Mouse (Mus musculus): ENCODE measurements at regions not wholly inside any gene's neighbourhood (a gene's known extent, or its start where the extent isn't known, plus 50 kb on each side); places are given as distances from the start of the nearest gene placed in this dataset.

DNA sequence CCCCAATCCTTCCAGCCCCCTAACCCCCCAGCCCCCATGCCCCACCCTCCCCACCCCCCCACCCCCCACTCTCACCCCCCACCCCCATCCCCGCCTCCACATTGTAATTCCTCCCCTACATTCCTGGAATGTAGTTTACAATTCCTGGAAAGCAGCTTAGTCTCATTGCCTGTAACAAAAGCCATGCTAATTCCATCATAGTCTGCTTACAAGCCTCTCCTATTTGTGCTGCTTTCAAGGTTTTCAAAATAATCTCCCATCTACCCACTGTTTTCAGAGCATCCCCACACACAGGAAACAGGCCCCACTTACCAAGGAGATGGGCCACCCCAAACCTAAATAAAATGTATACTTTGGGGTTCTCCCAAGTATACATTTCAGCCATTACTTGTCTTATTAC is 105.5 kb upstream of the Zbtb20 start:
- H3K27ac ChIP-seq (ENCODE audit: insufficient read depth, low read depth, low read length), result no peak overlapping the region
- no peak overlapping the region for H3K4me3 ChIP-seq (ENCODE audit: insufficient read depth, low read length)
- H3K4me1 ChIP-seq (ENCODE audit: control insufficient read depth, insufficient read depth, low read length), result 0 out of 2 replicates have a peak, but pooled peaks cover 2% of the 10 kb centered on the region
- no peak for TF ChIP-seq CTCF (IDR thresholded peaks at IDR 0.05; ENCODE audit: low read depth, low read length)
- TF ChIP-seq POLR2A (IDR thresholded peaks at IDR 0.05; ENCODE audit: borderline replicate concordance, low read depth, low read length), result no peak

DNA sequence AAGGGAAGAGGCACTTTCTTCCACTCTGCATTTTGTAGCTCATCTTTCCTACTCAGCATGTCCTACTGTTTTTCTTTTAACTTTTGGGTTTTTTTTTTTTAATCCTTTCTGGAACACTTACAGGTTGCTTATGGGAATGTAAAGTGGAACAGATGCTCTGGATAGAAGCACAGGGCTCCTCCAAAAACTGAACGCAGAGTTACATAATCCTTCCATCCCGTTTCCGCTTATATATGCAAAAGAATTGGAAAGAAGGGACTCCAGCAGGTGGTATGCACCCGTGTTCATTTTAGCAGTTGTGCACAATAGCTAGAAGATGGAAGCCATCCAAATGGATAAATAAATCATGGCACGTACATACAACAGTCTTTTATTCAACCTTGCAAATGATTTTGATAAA is 127.0 kb upstream of the Zbtb20 start:
- TF ChIP-seq CTCF (IDR thresholded peaks at IDR 0.05; ENCODE audit: low read depth, low read length) (no peak), POLR2A (IDR thresholded peaks at IDR 0.05; ENCODE audit: borderline replicate concordance, low read depth, low read length) (no peak)
- no peaks in the 10 kb centered on the region for H3K4me1 ChIP-seq (ENCODE audit: control insufficient read depth, insufficient read depth, low read length)

DNA sequence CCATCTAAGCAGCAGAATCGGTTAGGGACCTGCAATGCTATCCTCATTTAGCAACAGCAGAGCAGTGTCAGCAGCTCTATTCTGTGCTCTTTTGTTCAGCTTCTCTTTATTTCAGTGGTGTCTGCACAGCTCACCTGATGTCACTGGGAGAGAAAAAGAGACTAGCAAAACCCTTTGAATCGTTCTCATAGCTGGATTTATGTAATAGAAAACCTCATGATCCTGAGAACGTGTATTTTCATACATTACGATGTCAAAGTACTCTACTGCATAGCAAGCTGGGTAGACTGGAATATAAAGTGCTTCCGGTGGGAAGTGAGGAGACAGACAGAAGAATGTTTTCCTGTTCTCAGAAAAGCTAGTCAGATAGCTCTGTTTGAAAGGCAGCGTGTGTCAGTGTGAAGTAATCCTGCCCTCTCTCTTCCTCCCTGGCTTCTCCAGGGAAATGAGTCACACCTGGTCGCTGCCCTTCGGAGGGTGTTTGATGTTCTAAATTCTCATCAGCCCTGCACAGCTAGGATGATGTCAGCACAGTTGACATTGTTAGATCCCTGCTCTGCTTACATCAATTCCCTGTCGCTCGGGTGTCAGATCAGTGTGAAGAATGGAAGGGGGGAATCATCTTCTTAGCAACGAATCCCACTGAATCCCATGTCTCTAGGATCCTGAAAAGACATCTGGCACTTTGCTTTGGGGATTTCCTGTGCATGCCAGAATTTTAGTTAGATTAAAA is 129.6 kb upstream of the Zbtb20 start:
- no peak for TF ChIP-seq POLR2A (IDR thresholded peaks at IDR 0.05; ENCODE audit: borderline replicate concordance, low read depth, low read length)
- TF ChIP-seq CTCF (IDR thresholded peaks at IDR 0.05; ENCODE audit: low read depth, low read length), result no peak
- Histone ChIP-seq H3K4me1 (ENCODE audit: control insufficient read depth, insufficient read depth, low read length) (no peaks in the 10 kb centered on the region), H3K4me3 (ENCODE audit: insufficient read depth, low read length) (no peak overlapping the region), H3K27ac (ENCODE audit: insufficient read depth, low read depth, low read length) (no peak overlapping the region)

More for the DNA sequence above, 127.0 kb upstream of the Zbtb20 start:
- H3K27ac ChIP-seq (ENCODE audit: insufficient read depth, low read depth, low read length), result no peak overlapping the region
- no peak overlapping the region for H3K4me3 ChIP-seq (ENCODE audit: insufficient read depth, low read length)

DNA sequence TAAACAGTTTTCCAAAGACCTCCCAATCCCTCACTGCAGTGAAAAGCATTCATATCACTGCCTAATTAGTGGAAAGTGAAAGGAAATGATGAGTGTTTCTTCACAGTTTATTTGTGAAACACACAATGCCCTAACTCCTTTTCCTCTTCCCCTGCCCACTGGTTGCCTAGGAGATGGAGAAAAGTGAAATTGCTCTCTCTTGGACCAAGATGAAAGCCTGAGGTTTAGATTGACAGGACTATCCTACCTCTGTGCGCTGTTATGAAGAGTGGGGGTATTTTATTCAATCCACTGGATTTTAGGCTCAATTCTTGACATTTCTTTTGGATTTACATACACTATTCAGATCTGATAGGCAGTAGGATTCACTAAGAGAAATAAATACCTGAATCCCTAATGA is 132.1 kb upstream of the Zbtb20 start:
- no peaks in the 10 kb centered on the region for H3K4me1 ChIP-seq (ENCODE audit: control insufficient read depth, insufficient read depth, low read length)
- H3K4me3 ChIP-seq (ENCODE audit: insufficient read depth, low read length), result no peak overlapping the region
- no peak for TF ChIP-seq CTCF (IDR thresholded peaks at IDR 0.05; ENCODE audit: low read depth, low read length)
- TF ChIP-seq POLR2A (IDR thresholded peaks at IDR 0.05; ENCODE audit: borderline replicate concordance, low read depth, low read length), result no peak
- no peak overlapping the region for H3K27ac ChIP-seq (ENCODE audit: insufficient read depth, low read depth, low read length)

DNA sequence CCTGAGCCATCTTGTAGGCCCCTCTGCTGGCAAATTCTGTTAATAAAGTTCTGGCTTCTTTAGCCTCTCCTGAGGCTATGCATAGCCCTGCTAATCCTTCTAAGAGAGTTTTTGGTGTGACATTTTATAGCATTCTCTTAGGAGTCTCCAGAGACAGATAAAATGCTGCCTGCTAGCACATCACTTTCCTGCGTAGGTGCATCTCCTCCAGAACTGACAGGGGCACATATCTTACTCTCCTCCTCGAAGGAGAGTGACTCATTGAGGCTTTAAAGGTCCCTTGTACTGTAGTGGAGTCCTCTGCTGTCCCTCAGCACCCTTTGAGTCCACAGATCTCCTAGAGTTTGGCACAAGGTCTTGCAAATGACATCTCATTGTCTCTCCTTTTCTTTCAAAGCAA is 132.6 kb upstream of the Zbtb20 start:
- no peak overlapping the region for H3K27ac ChIP-seq (ENCODE audit: insufficient read depth, low read depth, low read length)
- H3K4me3 ChIP-seq (ENCODE audit: insufficient read depth, low read length), result no peak overlapping the region
- TF ChIP-seq POLR2A (IDR thresholded peaks at IDR 0.05; ENCODE audit: borderline replicate concordance, low read depth, low read length) (no peak), CTCF (IDR thresholded peaks at IDR 0.05; ENCODE audit: low read depth, low read length) (no peak)
- no peaks in the 10 kb centered on the region for H3K4me1 ChIP-seq (ENCODE audit: control insufficient read depth, insufficient read depth, low read length)

DNA sequence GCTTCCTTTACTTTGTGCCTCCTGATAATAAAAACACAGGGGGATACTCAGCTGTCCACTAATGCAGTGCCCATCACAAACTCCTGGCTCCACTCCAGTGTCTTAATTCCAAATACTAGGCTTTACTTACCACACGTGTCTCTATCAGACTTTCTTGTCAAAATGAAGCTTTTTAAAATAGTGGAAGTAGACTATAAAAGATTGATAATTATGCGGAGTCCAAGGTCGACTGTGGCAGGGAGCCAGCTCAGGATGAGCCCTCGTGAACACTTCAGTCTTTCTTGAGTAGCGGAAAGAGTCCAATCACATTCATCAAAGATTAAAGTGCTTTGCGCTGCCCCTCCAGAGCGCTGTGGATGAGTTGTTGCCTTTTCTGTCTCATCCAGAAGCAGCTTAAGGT is 147.9 kb upstream of the Zbtb20 start:
- H3K4me1 ChIP-seq (ENCODE audit: control insufficient read depth, insufficient read depth, low read length), result no peaks in the 10 kb centered on the region
- no peak overlapping the region for H3K4me3 ChIP-seq (ENCODE audit: insufficient read depth, low read length)
- no peak overlapping the region for H3K27ac ChIP-seq (ENCODE audit: insufficient read depth, low read depth, low read length)
- TF ChIP-seq CTCF (IDR thresholded peaks at IDR 0.05; ENCODE audit: low read depth, low read length) (no peak), POLR2A (IDR thresholded peaks at IDR 0.05; ENCODE audit: borderline replicate concordance, low read depth, low read length) (no peak)

DNA sequence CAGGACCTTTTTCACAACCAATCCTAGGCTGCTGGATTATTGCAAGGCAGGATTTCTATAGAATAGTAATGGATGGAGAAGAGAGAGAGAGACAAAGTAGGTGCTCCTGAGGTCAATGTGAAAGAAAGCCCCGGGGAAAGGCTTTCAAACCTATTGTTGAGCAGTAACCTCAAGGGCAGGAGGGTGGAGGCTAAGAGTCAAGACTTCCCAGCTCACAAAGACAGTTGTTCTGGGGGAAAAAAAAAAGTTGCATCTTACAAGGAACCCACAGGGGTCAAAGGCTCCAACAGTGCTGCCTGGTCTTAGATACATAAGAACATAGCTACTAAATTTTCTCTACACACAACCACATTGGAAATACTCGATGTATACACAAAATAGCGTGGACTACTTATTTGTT is 155.8 kb upstream of the Zbtb20 start:
- H3K4me3 ChIP-seq (ENCODE audit: insufficient read depth, low read length), result no peak overlapping the region
- no peak overlapping the region for H3K27ac ChIP-seq (ENCODE audit: insufficient read depth, low read depth, low read length)
- TF ChIP-seq POLR2A (IDR thresholded peaks at IDR 0.05; ENCODE audit: borderline replicate concordance, low read depth, low read length) (no peak), CTCF (IDR thresholded peaks at IDR 0.05; ENCODE audit: low read depth, low read length) (no peak)
- H3K4me1 ChIP-seq (ENCODE audit: control insufficient read depth, insufficient read depth, low read length), result no peaks in the 10 kb centered on the region

DNA sequence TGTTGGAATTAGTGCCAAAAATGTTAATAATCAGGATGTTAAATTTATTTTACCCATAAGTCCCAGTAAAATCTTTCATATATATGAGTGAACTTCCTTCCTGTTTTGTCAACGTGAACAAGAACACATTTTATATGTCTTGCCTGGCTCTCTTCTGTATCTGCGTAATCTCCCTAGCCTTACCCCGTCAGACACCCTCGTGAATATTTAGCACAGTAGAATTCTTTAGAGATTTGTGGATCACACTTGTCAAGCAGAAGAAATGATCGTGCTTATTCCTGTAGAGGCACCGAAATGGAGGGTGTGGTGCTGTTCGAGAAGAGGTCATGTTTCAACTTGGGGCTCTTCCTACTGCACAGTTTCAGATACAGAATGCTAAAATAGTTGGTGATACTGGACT is 157.2 kb upstream of the Zbtb20 start:
- H3K4me1 ChIP-seq (ENCODE audit: control insufficient read depth, insufficient read depth, low read length), result no peaks in the 10 kb centered on the region
- H3K27ac ChIP-seq (ENCODE audit: insufficient read depth, low read depth, low read length), result no peak overlapping the region
- no peak overlapping the region for H3K4me3 ChIP-seq (ENCODE audit: insufficient read depth, low read length)
- TF ChIP-seq CTCF (IDR thresholded peaks at IDR 0.05; ENCODE audit: low read depth, low read length), result no peak
- no peak for TF ChIP-seq POLR2A (IDR thresholded peaks at IDR 0.05; ENCODE audit: borderline replicate concordance, low read depth, low read length)

DNA sequence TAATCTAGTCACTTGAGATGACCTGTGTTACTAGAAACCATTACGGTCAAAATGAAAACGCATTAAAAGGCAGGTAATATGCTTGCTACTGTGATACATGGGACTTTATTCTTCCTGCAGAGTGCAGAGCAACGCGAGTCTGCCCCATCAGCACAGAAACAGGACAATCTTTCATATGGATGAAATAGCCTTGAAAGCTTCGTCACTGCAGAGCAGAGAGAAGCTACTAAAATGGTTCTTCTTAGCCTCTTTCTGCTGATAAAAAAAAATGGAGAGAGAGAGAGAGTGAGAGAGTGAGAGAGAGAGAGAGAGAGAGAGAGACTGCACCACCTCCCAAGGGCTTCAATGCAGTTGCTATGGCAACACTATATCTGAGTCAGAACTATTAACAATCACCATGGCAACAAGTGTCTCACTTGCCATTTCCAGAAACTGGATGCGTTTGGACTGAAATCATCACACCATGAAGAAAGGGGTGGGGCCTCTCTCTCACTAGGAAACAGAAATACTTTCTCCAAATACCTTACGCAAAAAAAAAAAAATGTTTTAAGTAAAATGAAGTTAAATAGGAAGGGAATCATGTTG is 157.8 kb upstream of the Zbtb20 start:
- no peak overlapping the region for H3K4me3 ChIP-seq (ENCODE audit: insufficient read depth, low read length)
- TF ChIP-seq POLR2A (IDR thresholded peaks at IDR 0.05; ENCODE audit: borderline replicate concordance, low read depth, low read length) (no peak), CTCF (IDR thresholded peaks at IDR 0.05; ENCODE audit: low read depth, low read length) (no peak)
- H3K4me1 ChIP-seq (ENCODE audit: control insufficient read depth, insufficient read depth, low read length), result no peaks in the 10 kb centered on the region
- no peak overlapping the region for H3K27ac ChIP-seq (ENCODE audit: insufficient read depth, low read depth, low read length)

DNA sequence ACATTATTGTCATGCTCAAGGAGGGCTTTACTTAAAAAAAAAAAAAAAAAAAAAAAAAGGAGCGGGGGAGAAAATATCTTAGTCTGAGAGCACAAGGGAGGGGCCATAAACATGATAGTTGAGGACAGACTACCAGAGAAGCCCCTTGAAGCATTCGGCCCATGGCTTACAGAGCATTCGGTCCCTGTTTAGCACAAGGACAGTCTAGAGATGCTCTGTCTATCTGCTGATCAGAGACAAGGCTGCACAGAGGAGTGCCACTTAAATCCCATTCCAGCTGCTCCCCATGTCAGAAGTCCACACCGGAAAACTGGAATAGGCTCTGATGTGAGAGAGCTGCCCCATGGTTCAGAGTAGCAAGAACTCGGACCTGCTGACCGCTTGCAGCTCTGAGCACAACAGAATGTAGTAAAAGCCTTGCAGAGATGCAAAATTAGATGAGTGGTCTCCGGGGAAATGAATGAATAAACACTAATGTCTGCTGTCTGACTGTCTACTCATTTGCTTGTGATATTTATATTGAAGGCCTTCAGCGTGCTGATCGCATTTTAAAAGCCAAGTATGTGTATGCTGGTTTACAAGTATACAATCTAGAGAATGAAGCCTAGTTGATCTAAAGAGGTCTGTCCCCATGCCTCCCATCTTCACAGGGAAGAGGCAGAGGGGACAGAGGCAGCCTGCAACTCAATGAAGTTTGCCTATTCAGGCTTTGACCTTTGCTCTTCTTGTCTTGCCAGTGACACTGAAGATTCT is 158.4 kb upstream of the Zbtb20 start:
- H3K4me3 ChIP-seq (ENCODE audit: insufficient read depth, low read length), result no peak overlapping the region
- H3K4me1 ChIP-seq (ENCODE audit: control insufficient read depth, insufficient read depth, low read length), result no peaks in the 10 kb centered on the region
- no peak overlapping the region for H3K27ac ChIP-seq (ENCODE audit: insufficient read depth, low read depth, low read length)
- no peak for TF ChIP-seq CTCF (IDR thresholded peaks at IDR 0.05; ENCODE audit: low read depth, low read length)
- TF ChIP-seq POLR2A (IDR thresholded peaks at IDR 0.05; ENCODE audit: borderline replicate concordance, low read depth, low read length), result no peak
